Mouse (Mus musculus): Measurements from ENCODE around the gene Pam. TPM values are rescaled to one million over a fixed set of nuclear protein-coding genes. Genes with fewer than 3 reads are reported as not detected.

Pam gene
- total RNA-seq, 1 experiment from 2014 or later, result 237 TPM

GRCm38 (mm10) chr1:98038252-98038651 is 57.2 kb downstream of the Pam start:
- DNase-seq, result no peak

- DNase-seq, result no peak
Observed at GRCm38 (mm10) chr1:98035736-98036135, 59.7 kb downstream of the Pam start.

- no peak for DNase-seq
Observed at GRCm38 (mm10) chr1:98031802-98032201, 63.6 kb downstream of the Pam start.

- DNase-seq, result no peak
Observed at GRCm38 (mm10) chr1:98029025-98029424, 66.4 kb downstream of the Pam start.

- no peak for DNase-seq
Observed at GRCm38 (mm10) chr1:98028468-98028867, 67.0 kb downstream of the Pam start.

GRCm38 (mm10) chr1:98027959-98028358 is 67.5 kb downstream of the Pam start:
- DNase-seq, result no peak

- no peak for DNase-seq
Observed at GRCm38 (mm10) chr1:98025924-98026640, 69.4 kb downstream of the Pam start.

GRCm38 (mm10) chr1:98023866-98024265 is 71.6 kb downstream of the Pam start:
- DNase-seq, result no peak

GRCm38 (mm10) chr1:98018987-98019386 is 76.5 kb downstream of the Pam start:
- DNase-seq, result no peak

GRCm38 (mm10) chr1:98016004-98016848 is 79.2 kb downstream of the Pam start:
- DNase-seq, result no peak

GRCm38 (mm10) chr1:98015564-98015963 is 79.9 kb downstream of the Pam start:
- no peak for DNase-seq

GRCm38 (mm10) chr1:98002561-98003425 is 92.7 kb downstream of the Pam start:
- peak; percentile 78 for DNase-seq

- no peak for DNase-seq
Observed at GRCm38 (mm10) chr1:97999465-97999864, 96.0 kb downstream of the Pam start.

- DNase-seq, result peak; percentile 56
Observed at GRCm38 (mm10) chr1:97998961-97999360, 96.5 kb downstream of the Pam start.

GRCm38 (mm10) chr1:97997088-97997487 is 98.4 kb downstream of the Pam start:
- DNase-seq, result no peak

GRCm38 (mm10) chr1:97991976-97992375 is 103.5 kb downstream of the Pam start:
- no peak for DNase-seq

GRCm38 (mm10) chr1:97983189-97983588 is 112.3 kb downstream of the Pam start:
- DNase-seq, result peak; percentile 54

- no peak for DNase-seq
Observed at GRCm38 (mm10) chr1:97979422-97979821, 116.0 kb downstream of the Pam start.

GRCm38 (mm10) chr1:97977521-97977920 is 117.9 kb downstream of the Pam start:
- no peak for DNase-seq

GRCm38 (mm10) chr1:97976873-97977473 is 118.5 kb downstream of the Pam start:
- peak; percentile 89 for DNase-seq

GRCm38 (mm10) chr1:97976072-97976471 is 119.4 kb downstream of the Pam start:
- peak; percentile 35 for DNase-seq

GRCm38 (mm10) chr1:97974968-97975367 is 120.5 kb downstream of the Pam start:
- DNase-seq, result no peak

Data from adrenal gland, postnatal 14 days (tissue).